Mouse (Mus musculus): ENCODE results near the gene Heyl. TPM values are rescaled to one million over a fixed set of nuclear protein-coding genes. Genes with fewer than 3 reads are reported as not detected.
A peak's percentile ranks its signal among the peaks of the same experiment; 100 is the strongest.
"Not testable (repeated sequence)": the region's sequence is repeated elsewhere in the genome, so short reads cannot be mapped to it uniquely, and the experiment has no call there.

The Heyl gene
- total and polyA plus RNA-seq, 3 experiments, result not detected

DNA sequence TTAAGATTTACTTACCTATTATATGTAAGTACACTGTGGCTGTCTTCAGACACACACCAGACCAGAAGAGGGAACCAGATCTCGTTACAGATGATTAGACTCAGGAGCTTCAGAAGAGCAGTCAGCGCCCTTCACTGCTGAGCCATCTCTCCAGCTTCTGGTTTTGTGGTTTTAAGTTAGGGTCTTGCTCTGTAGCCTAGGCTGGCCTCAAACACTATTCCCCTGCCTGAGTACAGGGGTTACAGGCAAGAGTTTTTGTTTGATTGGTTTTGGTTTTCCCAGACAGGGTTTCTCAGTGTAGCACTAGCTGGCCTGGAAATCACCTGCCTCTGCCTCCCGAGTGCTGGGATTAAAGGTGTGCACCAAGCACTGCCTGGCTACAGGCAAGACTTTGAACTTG lies 59.0 kb downstream of the Heyl start:
- H3K4me1 ChIP-seq (ENCODE audit: control insufficient read depth in 1 of 2, insufficient read depth in 2 of 2, low read length in 2 of 2), result peaks cover 0 to 6% of the 10 kb centered on the region in 2 experiments; a peak in 3 of 4 replicates
- no peak overlapping the region for H3K27ac ChIP-seq (ENCODE audit: control insufficient read depth, low read depth, low read length)
- H3K36me3 ChIP-seq (ENCODE audit: control insufficient read depth in 1 of 2, insufficient read depth in 2 of 2, low read length in 2 of 2), result peaks cover 10 to 63% of the 10 kb centered on the region in 2 experiments
- TF ChIP-seq POLR2AphosphoS5 (IDR thresholded peaks at IDR 0.05; ENCODE audit: borderline replicate concordance, low read depth, low read length), result no peak
- TF ChIP-seq ZKSCAN1 (IDR thresholded peaks at IDR 0.05; ENCODE audit: low read depth, low read length), result no peak
- H3K4me3 ChIP-seq (ENCODE audit: control insufficient read depth in 1 of 2, insufficient read depth in 1 of 2, low read depth in 2 of 2, low read length in 2 of 2), result no peak overlapping the region
- H3K9me3 ChIP-seq (replicated peaks; ENCODE audit: insufficient read depth, low read length), result no peaks in the 10 kb centered on the region
- peaks cover 18% of the 10 kb centered on the region for H3K79me2 ChIP-seq (ENCODE audit: control insufficient read depth, insufficient read depth, low read length, poor library complexity)
- DNase-seq (ENCODE audit: low read depth, low spot score), result no peak
- H3K9ac ChIP-seq (ENCODE audit: control insufficient read depth, low read depth, low read length, poor library complexity, severe bottlenecking), result no peak overlapping the region
- H3K27me3 ChIP-seq (ENCODE audit: control insufficient read depth in 1 of 2, insufficient read depth in 2 of 2, low read length in 2 of 2), result no peaks in the 10 kb centered on the region

DNA sequence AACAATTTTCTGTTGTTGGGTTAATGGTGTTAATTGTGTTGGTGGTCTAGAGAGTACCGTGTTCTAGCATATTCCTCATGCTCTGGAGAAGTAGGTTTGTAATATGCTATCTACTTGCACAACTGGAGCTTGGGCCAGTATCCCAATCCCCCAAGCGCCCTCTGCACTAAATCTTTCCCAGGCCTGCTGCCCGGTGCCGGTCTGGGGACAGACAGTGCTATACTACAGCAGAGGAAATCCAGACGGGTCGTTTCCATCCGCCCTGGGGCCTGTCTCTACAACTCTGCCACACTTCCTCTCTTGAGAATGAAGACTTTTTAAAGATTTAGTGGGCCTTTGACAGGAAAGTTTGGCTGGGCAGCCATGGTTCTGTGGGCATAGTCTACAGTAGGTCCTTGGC lies 59.6 kb downstream of the Heyl start:
- H3K9ac ChIP-seq (ENCODE audit: control insufficient read depth, low read depth, low read length, poor library complexity, severe bottlenecking), result no peak overlapping the region
- H3K27me3 ChIP-seq (ENCODE audit: control insufficient read depth in 1 of 2, insufficient read depth in 2 of 2, low read length in 2 of 2), result no peaks in the 10 kb centered on the region
- TF ChIP-seq SMC3 (IDR thresholded peaks at IDR 0.05; ENCODE audit: low read depth, low read length) (no peak), POLR2AphosphoS5 (IDR thresholded peaks at IDR 0.05; ENCODE audit: borderline replicate concordance, low read depth, low read length) (no peak), NELFE (IDR thresholded peaks at IDR 0.05; ENCODE audit: low read depth, low read length) (no peak), KAT2A (conservative IDR thresholded peaks at IDR 0.05; ENCODE audit: low read depth, low read length) (no peak)
- H3K9me3 ChIP-seq (replicated peaks; ENCODE audit: insufficient read depth, low read length), result no peaks in the 10 kb centered on the region
- no peaks in the 10 kb centered on the region for H3K4me1 ChIP-seq (ENCODE audit: control insufficient read depth in 1 of 2, insufficient read depth in 2 of 2, low read length in 2 of 2)
- peaks cover 6 to 57% of the 10 kb centered on the region in 2 experiments; a peak in 3 of 4 replicates for H3K36me3 ChIP-seq (ENCODE audit: control insufficient read depth in 1 of 2, insufficient read depth in 2 of 2, low read length in 2 of 2)
- no peak overlapping the region for H3K4me3 ChIP-seq (ENCODE audit: control insufficient read depth in 1 of 2, insufficient read depth in 1 of 2, low read depth in 2 of 2, low read length in 2 of 2)
- H3K27ac ChIP-seq (ENCODE audit: control insufficient read depth, low read depth, low read length), result no peak overlapping the region
- peaks cover 13% of the 10 kb centered on the region for H3K79me2 ChIP-seq (ENCODE audit: control insufficient read depth, insufficient read depth, low read length, poor library complexity)
- no peak for DNase-seq (ENCODE audit: low read depth, low spot score)

DNA sequence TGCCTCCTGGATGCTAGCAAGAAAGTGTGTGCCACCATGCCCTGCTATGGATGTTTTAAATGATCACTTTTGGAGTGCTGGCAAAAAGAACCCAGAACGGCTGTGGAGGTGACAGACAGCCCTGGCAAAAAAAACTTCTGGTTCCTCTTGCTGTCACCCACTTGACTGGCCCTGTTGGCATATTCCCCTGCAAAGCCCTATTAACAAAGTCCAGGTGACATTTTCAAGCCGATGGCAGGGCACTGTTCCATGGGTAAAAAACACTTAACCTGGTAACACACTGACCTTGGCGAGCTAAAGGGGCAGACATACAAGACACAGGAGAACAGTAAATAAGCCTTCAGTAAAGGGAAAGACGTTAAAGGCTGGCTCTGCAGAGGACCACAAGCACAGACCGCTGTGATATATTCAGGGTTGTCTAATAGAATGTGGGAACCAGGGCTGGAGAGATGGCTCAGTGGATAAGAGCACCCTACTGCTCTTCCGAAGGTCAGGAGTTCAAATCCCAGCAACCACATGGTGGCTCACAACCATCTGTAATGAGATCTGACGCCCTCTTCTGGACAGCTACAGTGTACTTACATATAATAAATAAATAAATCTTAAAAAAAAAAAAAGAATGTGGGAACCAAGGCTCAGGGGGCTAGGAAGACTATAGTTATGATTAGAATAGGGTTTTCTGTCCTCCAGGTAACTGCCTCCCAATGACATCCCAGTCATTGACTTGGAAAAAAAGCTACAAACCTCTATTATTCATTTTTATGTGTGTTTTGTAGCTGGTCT lies 60.5 kb downstream of the Heyl start:
- H3K79me2 ChIP-seq (ENCODE audit: control insufficient read depth, insufficient read depth, low read length, poor library complexity), result peaks cover 6% of the 10 kb centered on the region; the same call in 1 of the 2 replicates
- H3K4me3 ChIP-seq (ENCODE audit: control insufficient read depth in 1 of 2, insufficient read depth in 1 of 2, low read depth in 2 of 2, low read length in 2 of 2), result no peak overlapping the region
- H3K36me3 ChIP-seq (ENCODE audit: control insufficient read depth in 1 of 2, insufficient read depth in 2 of 2, low read length in 2 of 2), result peaks cover 0 to 52% of the 10 kb centered on the region in 2 experiments; a peak in 2 of 4 replicates
- no peaks in the 10 kb centered on the region for H3K4me1 ChIP-seq (ENCODE audit: control insufficient read depth in 1 of 2, insufficient read depth in 2 of 2, low read length in 2 of 2)
- H3K27ac ChIP-seq (ENCODE audit: control insufficient read depth, low read depth, low read length), result no peak overlapping the region
- no peak for TF ChIP-seq BHLHE40 (IDR thresholded peaks at IDR 0.05; ENCODE audit: borderline replicate concordance, low read depth, low read length)
- no peak for TF ChIP-seq SMC3 (IDR thresholded peaks at IDR 0.05; ENCODE audit: low read depth, low read length)
- TF ChIP-seq MXI1 (IDR thresholded peaks at IDR 0.05; ENCODE audit: low read depth, low read length), result no peak
- no peak for TF ChIP-seq HCFC1 (IDR thresholded peaks at IDR 0.05; ENCODE audit: low read depth, low read length)
- no peak for TF ChIP-seq CHD2 (IDR thresholded peaks at IDR 0.05; ENCODE audit: low read length)
- no peak for TF ChIP-seq ELF1 (IDR thresholded peaks at IDR 0.05; ENCODE audit: low read depth, low read length)
- TF ChIP-seq TBP (IDR thresholded peaks at IDR 0.05; ENCODE audit: low read depth, low read length), result 0 out of 2 replicates have a peak, but pooled peaks have one; percentile 28
- TF ChIP-seq TAL1 (IDR thresholded peaks at IDR 0.05; ENCODE audit: low read length), result no peak
- no peak for TF ChIP-seq USF2 (IDR thresholded peaks at IDR 0.05; ENCODE audit: borderline replicate concordance in 1 of 2, insufficient read depth in 1 of 2, low read depth in 1 of 2, low read length in 2 of 2)
- no peak; a peak in 1 of 6 replicates for TF ChIP-seq CTCF (IDR thresholded peaks at IDR 0.05 in 2 of 3, conservative IDR thresholded peaks at IDR 0.05 in 1 of 3; ENCODE audit: control insufficient read depth in 1 of 3, insufficient read depth in 1 of 3, low read depth in 2 of 3, low read length in 3 of 3, poor library complexity in 1 of 3, severe bottlenecking in 1 of 3)
- peak; percentile 18; the same call in 1 of the 2 replicates for TF ChIP-seq ZNF384 (IDR thresholded peaks at IDR 0.05; ENCODE audit: low read depth, low read length)
- H3K9me3 ChIP-seq (replicated peaks; ENCODE audit: insufficient read depth, low read length), result no peaks in the 10 kb centered on the region
- no peak for DNase-seq (ENCODE audit: low read depth, low spot score)
- H3K27me3 ChIP-seq (ENCODE audit: control insufficient read depth in 1 of 2, insufficient read depth in 2 of 2, low read length in 2 of 2), result no peaks in the 10 kb centered on the region
- no peak overlapping the region for H3K9ac ChIP-seq (ENCODE audit: control insufficient read depth, low read depth, low read length, poor library complexity, severe bottlenecking)

DNA sequence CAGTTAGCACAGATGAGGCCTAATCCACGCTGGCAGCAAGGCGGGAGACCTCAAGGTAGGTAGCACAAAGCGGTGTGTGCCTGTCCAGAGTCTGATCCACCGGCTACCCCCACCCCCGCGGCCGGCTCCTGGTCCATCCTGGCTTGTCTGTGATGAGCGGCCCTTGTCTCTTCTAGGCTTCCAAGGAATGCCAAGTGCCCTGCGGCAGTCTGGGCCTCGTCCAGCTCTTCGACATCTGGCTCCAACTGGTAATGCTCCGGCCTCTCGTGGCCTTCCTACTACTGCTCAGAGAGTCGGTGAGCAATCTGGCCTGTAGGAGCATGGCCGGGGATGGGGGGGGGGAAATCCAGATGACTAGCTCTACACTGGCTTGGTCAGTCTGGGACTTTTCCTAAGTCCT lies 61.7 kb downstream of the Heyl start:
- not testable (repeated sequence) for H3K9me3 ChIP-seq (replicated peaks; ENCODE audit: insufficient read depth, low read length); H3K4me1 ChIP-seq (ENCODE audit: control insufficient read depth in 1 of 2, insufficient read depth in 2 of 2, low read length in 2 of 2); DNase-seq (ENCODE audit: low read depth, low spot score); H3K4me3 ChIP-seq (ENCODE audit: control insufficient read depth in 1 of 2, insufficient read depth in 1 of 2, low read depth in 2 of 2, low read length in 2 of 2); H3K27me3 ChIP-seq (ENCODE audit: control insufficient read depth in 1 of 2, insufficient read depth in 2 of 2, low read length in 2 of 2); H3K9ac ChIP-seq (ENCODE audit: control insufficient read depth, low read depth, low read length, poor library complexity, severe bottlenecking); H3K27ac ChIP-seq (ENCODE audit: control insufficient read depth, low read depth, low read length); H3K79me2 ChIP-seq (ENCODE audit: control insufficient read depth, insufficient read depth, low read length, poor library complexity)
- H3K36me3 ChIP-seq (ENCODE audit: control insufficient read depth in 1 of 2, insufficient read depth in 2 of 2, low read length in 2 of 2), result peaks cover 0 to 46% of the 10 kb centered on the region in 2 experiments; a peak in 2 of 4 replicates

Measured in MEL (cell line).